Mouse (Mus musculus) neural tube, embryonic 13.5 days (tissue): ENCODE results near the gene Mmp28. TPM values are rescaled to one million over a fixed set of nuclear protein-coding genes. Genes with fewer than 3 reads are reported as not detected.

Experiments
- ATAC-seq: fragments of 200-750 bp; cut with Nextera tagmentation; 2 replicates; pipeline ENCODE4 v1.8.0; 2017; ENCODE audit warnings: low read depth, mild to moderate bottlenecking, moderate TSS enrichment, moderate library complexity
- H3K27ac ChIP-seq: fragments of 300-500 bp; sonication (generic); replicated peaks from 2 replicates; pipeline ENCODE4 v1.5.1; 2015; ENCODE audit warnings: moderate library complexity, mild to moderate bottlenecking, inconsistent platforms
- H3K27me3 ChIP-seq: fragments of 300-500 bp; sonication (generic); 2 replicates; pipeline ENCODE4 v1.6.1; 2015; ENCODE audit warnings: mild to moderate bottlenecking, inconsistent platforms
- H3K36me3 ChIP-seq: fragments of 300-500 bp; sonication (generic); 2 replicates; pipeline ENCODE4 v1.6.1; 2015; ENCODE audit warnings: mild to moderate bottlenecking, inconsistent platforms
- H3K4me1 ChIP-seq: fragments of 300-500 bp; sonication (generic); replicated peaks from 2 replicates; pipeline ENCODE4 v1.6.1; 2015; ENCODE audit warnings: inconsistent platforms
- H3K4me2 ChIP-seq: fragments of 300-500 bp; sonication (generic); 2 replicates; pipeline ENCODE4 v1.6.1; 2015; ENCODE audit warnings: inconsistent platforms, mild to moderate bottlenecking, moderate library complexity
- H3K4me3 ChIP-seq: fragments of 300-500 bp; sonication (generic); 2 replicates; pipeline ENCODE4 v1.5.1; 2015; ENCODE audit warnings: mild to moderate bottlenecking, inconsistent platforms
- H3K9ac ChIP-seq: fragments of 300-500 bp; sonication (generic); 2 replicates; pipeline ENCODE4 v1.6.1; 2015; ENCODE audit warnings: moderate library complexity, mild to moderate bottlenecking, inconsistent platforms
- H3K9me3 ChIP-seq: fragments of 300-500 bp; sonication (generic); 2 replicates; pipeline ENCODE4 v1.6.1; 2016; ENCODE audit warnings: inconsistent platforms
- WGBS: fragments of 180-500 bp; shearing (Covaris S2); methylation state at CpG from one replicate; pipeline ENCODE4 v1.1.7; 2015; 5-methylcytosine and 5-hydroxymethylcytosine counted together
- polyA plus RNA-seq: library from polyadenylated mRNA; unstranded; fragments of >200 nt; fragmentation: Nextera tagmentation; extraction: Ambion mirVana; gene quantifications from 2 replicates; pipeline ENCODE4 v1.2.1, GENCODE M21; 2015

Mmp28 gene
- 3.5 and 4.6 TPM in 2 replicates for polyA plus RNA-seq

DNA sequence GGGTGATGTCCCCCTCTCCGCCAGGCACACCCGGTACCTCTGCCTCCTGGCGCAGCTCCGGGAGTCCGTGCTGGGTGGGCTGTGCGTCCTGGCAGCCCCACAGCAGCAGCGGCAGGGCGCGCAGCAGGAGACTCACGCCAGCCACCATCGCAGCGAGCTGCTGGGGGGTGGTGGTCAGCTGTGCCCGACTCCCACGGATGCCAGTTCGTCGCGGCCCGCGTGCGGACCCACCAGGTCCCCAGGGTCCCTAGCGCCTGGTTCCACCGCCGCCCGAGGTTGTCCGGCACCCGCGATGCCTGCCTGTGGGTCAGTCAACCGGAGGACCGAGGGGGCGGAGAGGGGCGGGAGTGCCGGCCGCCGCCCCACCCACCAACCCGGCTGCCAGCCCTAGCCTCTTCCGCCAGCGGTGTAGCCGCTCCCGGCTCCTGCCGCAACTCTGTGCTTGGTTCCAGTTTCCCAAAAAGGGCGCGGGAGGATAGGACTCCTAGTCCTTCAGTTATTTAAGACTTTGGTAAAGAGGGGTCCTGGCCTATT lies at the start of gene Mmp28:
Gene Mmp28, minus strand, starts transcription at position 361 of the 534 bp plus-strand sequence.
- ATAC-seq, result peak; percentile 48; the same call in 1 of the 2 replicates
- Histone ChIP-seq H3K9me3 (no peaks in the 10 kb centered on the region), H3K4me2 (peak within 1 kb of the TSS; percentile 97), H3K9ac (peak within 1 kb of the TSS; percentile 78), H3K27me3 (peaks cover 55% of the 10 kb centered on the region), H3K27ac (no peak within 1 kb of the TSS), H3K4me3 (peak within 1 kb of the TSS; percentile 57), H3K4me1 (peaks cover 33% of the 10 kb centered on the region), H3K36me3 (no peaks in the 10 kb centered on the region)
- WGBS, result under 1% methylated on average over 33 of the region's 42 CpGs

- Histone ChIP-seq H3K9ac (no peak overlapping the region), H3K4me1 (no peaks in the 10 kb centered on the region), H3K9me3 (no peaks in the 10 kb centered on the region), H3K4me2 (no peak overlapping the region), H3K36me3 (peaks cover 46% of the 10 kb centered on the region), H3K27ac (no peak overlapping the region), H3K27me3 (no peaks in the 10 kb centered on the region), H3K4me3 (no peak overlapping the region)
- ATAC-seq, result no peak
Observed at GRCm38 (mm10) chr11:83509521-83509920, 46.6 kb upstream of the Mmp28 start.

DNA sequence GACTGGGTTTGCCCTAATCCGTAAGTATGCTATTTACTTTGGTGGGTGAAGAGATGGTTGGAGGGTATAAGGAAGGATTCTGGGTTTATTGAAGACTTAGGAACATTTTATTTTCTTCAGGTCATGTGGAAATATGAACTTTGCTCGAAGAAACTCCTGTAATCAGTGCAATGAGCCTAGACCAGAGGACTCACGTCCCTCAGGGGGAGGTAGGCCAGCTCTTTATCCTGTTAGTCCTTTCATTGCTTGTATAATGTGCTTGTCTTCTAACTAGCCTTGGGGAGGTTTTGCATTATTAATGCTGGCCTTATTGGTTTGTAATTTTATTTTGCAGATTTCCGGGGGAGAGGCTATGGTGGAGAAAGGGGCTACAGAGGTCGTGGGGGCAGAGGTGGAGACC lies 41.4 kb upstream of the Mmp28 start:
- Histone ChIP-seq H3K4me1 (no peaks in the 10 kb centered on the region), H3K27me3 (no peaks in the 10 kb centered on the region), H3K9ac (no peak overlapping the region), H3K27ac (no peak overlapping the region), H3K36me3 (peaks cover 74% of the 10 kb centered on the region), H3K4me2 (no peak overlapping the region), H3K4me3 (no peak overlapping the region), H3K9me3 (no peaks in the 10 kb centered on the region)
- no peak for ATAC-seq
- WGBS, result 91% methylated on average over 5 of the region's 5 CpGs

- Histone ChIP-seq H3K27me3 (no peaks in the 10 kb centered on the region), H3K4me1 (peaks cover 6% of the 10 kb centered on the region; the same call in 1 of the 2 replicates), H3K27ac (no peak overlapping the region), H3K36me3 (peaks cover 24% of the 10 kb centered on the region), H3K9ac (no peak overlapping the region), H3K4me3 (no peak overlapping the region), H3K9me3 (no peaks in the 10 kb centered on the region), H3K4me2 (no peak overlapping the region)
- ATAC-seq, result no peak
- WGBS, result 66% methylated on average over 2 of the region's 2 CpGs
Observed at GRCm38 (mm10) chr11:83495571-83495970, 32.7 kb upstream of the Mmp28 start.

- Histone ChIP-seq H3K4me3 (no peak overlapping the region), H3K4me2 (no peak overlapping the region), H3K36me3 (peaks cover 32% of the 10 kb centered on the region), H3K27me3 (no peaks in the 10 kb centered on the region), H3K27ac (no peak overlapping the region), H3K9me3 (no peaks in the 10 kb centered on the region), H3K9ac (no peak overlapping the region), H3K4me1 (peaks cover 6% of the 10 kb centered on the region; the same call in 1 of the 2 replicates)
- WGBS, result 83% methylated on average over 4 of the region's 4 CpGs
- ATAC-seq, result no peak
Observed at GRCm38 (mm10) chr11:83491488-83491887, 28.6 kb upstream of the Mmp28 start.

GRCm38 (mm10) chr11:83473235-83474016 lies 10.6 kb upstream of the Mmp28 start:
- H3K36me3 ChIP-seq, result peaks cover 11% of the 10 kb centered on the region
- H3K27me3 ChIP-seq, result 0 out of 2 replicates have a peak, but pooled peaks cover 8% of the 10 kb centered on the region
- H3K27ac ChIP-seq, result peak overlapping the region; percentile 99
- ATAC-seq, result peak; percentile 85
- peaks cover 27% of the 10 kb centered on the region for H3K4me1 ChIP-seq
- no peaks in the 10 kb centered on the region for H3K9me3 ChIP-seq
- under 1% methylated on average over 49 of the region's 52 CpGs for WGBS
- peak overlapping the region; percentile 95 for H3K4me3 ChIP-seq
- H3K4me2 ChIP-seq, result peak overlapping the region; percentile 88
- H3K9ac ChIP-seq, result peak overlapping the region; percentile 92

- Histone ChIP-seq H3K4me1 (peaks cover 27% of the 10 kb centered on the region), H3K4me3 (peak within 1 kb of the TSS; percentile 95), H3K9ac (peak within 1 kb of the TSS; percentile 92), H3K36me3 (peaks cover 7% of the 10 kb centered on the region), H3K27me3 (0 out of 2 replicates have a peak, but pooled peaks cover 8% of the 10 kb centered on the region), H3K4me2 (peak within 1 kb of the TSS; percentile 88), H3K27ac (peak within 1 kb of the TSS; percentile 99), H3K9me3 (no peaks in the 10 kb centered on the region)
- WGBS, result under 1% methylated on average over 66 of the region's 66 CpGs
- peak; percentile 99 for ATAC-seq
Observed at GRCm38 (mm10) chr11:83472324-83473234, 9.7 kb upstream of the Mmp28 start, which contains the start of gene Taf15. Taf15 (plus strand) TSS chr11:83473086.

GRCm38 (mm10) chr11:83471766-83472165 lies 8.9 kb upstream of the Mmp28 start:
- no peak for ATAC-seq
- Histone ChIP-seq H3K4me3 (peak overlapping the region; percentile 95), H3K4me2 (peak overlapping the region; percentile 88), H3K27me3 (0 out of 2 replicates have a peak, but pooled peaks cover 8% of the 10 kb centered on the region), H3K9ac (no peak overlapping the region), H3K4me1 (peaks cover 34% of the 10 kb centered on the region), H3K36me3 (peaks cover 4% of the 10 kb centered on the region), H3K9me3 (no peaks in the 10 kb centered on the region), H3K27ac (no peak overlapping the region)
- WGBS, result 88% methylated on average over 2 of the region's 2 CpGs

- no peak overlapping the region for H3K4me2 ChIP-seq
- peaks cover 28% of the 10 kb centered on the region for H3K27me3 ChIP-seq
- no peak overlapping the region for H3K4me3 ChIP-seq
- H3K36me3 ChIP-seq, result no peaks in the 10 kb centered on the region
- no peak overlapping the region for H3K9ac ChIP-seq
- H3K27ac ChIP-seq, result no peak overlapping the region
- no peak for ATAC-seq
- WGBS, result 94% methylated on average over 3 of the region's 3 CpGs
- H3K9me3 ChIP-seq, result no peaks in the 10 kb centered on the region
- peaks cover 20% of the 10 kb centered on the region for H3K4me1 ChIP-seq
Observed at GRCm38 (mm10) chr11:83468765-83469164, 5.9 kb upstream of the Mmp28 start.

DNA sequence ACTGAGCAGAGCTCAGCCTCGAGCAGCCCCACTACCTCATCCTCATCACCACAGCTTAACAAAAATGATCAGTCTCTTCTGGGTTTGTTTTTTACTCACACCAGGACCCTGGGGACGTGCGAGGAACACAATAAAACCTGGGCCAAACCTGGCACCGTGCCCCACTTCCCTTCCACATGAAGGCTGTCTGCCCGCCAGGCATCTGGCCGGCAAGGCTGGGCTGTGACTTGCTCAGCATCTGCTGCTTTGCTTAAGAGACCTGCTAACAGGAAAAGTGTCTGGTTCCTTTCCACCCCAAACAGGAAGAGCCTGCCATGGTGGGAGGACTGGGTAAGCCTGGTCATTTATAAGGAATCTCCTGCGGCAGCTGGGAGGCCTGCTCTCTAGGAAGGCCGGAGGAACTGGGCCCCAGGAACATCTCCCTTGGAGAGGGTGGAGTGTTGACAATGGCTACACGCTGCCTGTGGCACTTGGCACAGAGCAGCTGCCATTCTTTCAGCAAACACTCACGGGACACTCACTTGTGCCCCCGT lies 4.3 kb upstream of the Mmp28 start:
- Histone ChIP-seq H3K4me3 (no peak overlapping the region), H3K4me1 (peaks cover 31% of the 10 kb centered on the region), H3K4me2 (no peak overlapping the region), H3K9me3 (no peaks in the 10 kb centered on the region), H3K9ac (no peak overlapping the region), H3K27ac (peak overlapping the region; percentile 56), H3K36me3 (no peaks in the 10 kb centered on the region), H3K27me3 (peaks cover 43% of the 10 kb centered on the region)
- no peak for ATAC-seq
- WGBS, result 52% methylated on average over 11 of the region's 11 CpGs

- H3K4me1 ChIP-seq, result peaks cover 27% of the 10 kb centered on the region
- peaks cover 52% of the 10 kb centered on the region for H3K27me3 ChIP-seq
- no peak overlapping the region for H3K4me2 ChIP-seq
- no peak overlapping the region for H3K4me3 ChIP-seq
- no peaks in the 10 kb centered on the region for H3K36me3 ChIP-seq
- WGBS, result 27% methylated on average over 2 of the region's 2 CpGs
- ATAC-seq, result no peak
- H3K27ac ChIP-seq, result peak overlapping the region; percentile 56
- no peak overlapping the region for H3K9ac ChIP-seq
- H3K9me3 ChIP-seq, result no peaks in the 10 kb centered on the region
Observed at GRCm38 (mm10) chr11:83465976-83466375, 3.1 kb upstream of the Mmp28 start.
